Comparison of ENCODE assay signal across 8 mouse cellular contexts in genomic region chr13:6648669-6649233, GRCm38 (mm10). TPM values are rescaled to one million over a fixed set of nuclear protein-coding genes. Genes with fewer than 3 reads are reported as not detected.
DNase-seq lines count a peak whose midpoint lies in the region; ATAC-seq and TF ChIP-seq lines count a peak whose summit lies in the region.

Gene Pfkp (minus strand): TSS chr13:6648777.

- no peak for TF ChIP-seq CTCF in heart, postnatal 0 days (IDR thresholded peaks at IDR 0.05; ENCODE audit: low read depth)
- no peak for TF ChIP-seq CTCF in testis, adult 2 months (IDR thresholded peaks at IDR 0.05; ENCODE audit: control insufficient read depth, insufficient read depth, insufficient replicate concordance, low read depth, low read length)

- WGBS in forebrain, embryonic 12.5 days, result 2% methylated on average over 34 of the region's 34 CpGs
- WGBS in heart, postnatal 0 days, result under 1% methylated on average over 34 of the region's 34 CpGs
- WGBS in liver, embryonic 16.5 days (ENCODE audit: insufficient replicate concordance), result 3% methylated on average over 34 of the region's 34 CpGs
- WGBS in neural tube, embryonic 13.5 days, result 1% methylated on average over 34 of the region's 34 CpGs

- peak; percentile 65 for TF ChIP-seq POLR2A in testis, adult 2 months (IDR thresholded peaks at IDR 0.05; ENCODE audit: control insufficient read depth, low read depth, low read length)

- H3K36me3 ChIP-seq in forebrain, embryonic 12.5 days (replicated peaks), result no peaks in the 10 kb centered on the region
- no peaks in the 10 kb centered on the region for H3K36me3 ChIP-seq in heart, postnatal 0 days (replicated peaks; ENCODE audit: control insufficient read depth, insufficient read depth, low read length)
- no peaks in the 10 kb centered on the region for H3K36me3 ChIP-seq in liver, embryonic 16.5 days (ENCODE audit: control insufficient read depth, insufficient read depth)
- H3K36me3 ChIP-seq in neural tube, embryonic 13.5 days, result no peaks in the 10 kb centered on the region
- no peaks in the 10 kb centered on the region for H3K36me3 ChIP-seq in testis, adult 2 months (ENCODE audit: control insufficient read depth, insufficient read depth, low read length)

- peak within 1 kb of the TSS; percentile 59 for H3K9ac ChIP-seq in forebrain, embryonic 12.5 days
- peak within 1 kb of the TSS; percentile 74 for H3K9ac ChIP-seq in heart, postnatal 0 days (replicated peaks; ENCODE audit: low read depth, low read length)
- peak within 1 kb of the TSS; percentile 42 for H3K9ac ChIP-seq in liver, embryonic 16.5 days (ENCODE audit: low read depth, low read length)
- H3K9ac ChIP-seq in neural tube, embryonic 13.5 days, result peak within 1 kb of the TSS; percentile 73

- H3K9me3 ChIP-seq in forebrain, embryonic 12.5 days, result no peaks in the 10 kb centered on the region
- H3K9me3 ChIP-seq in heart, postnatal 0 days (replicated peaks; ENCODE audit: control insufficient read depth, low read length), result no peaks in the 10 kb centered on the region
- H3K9me3 ChIP-seq in liver, embryonic 16.5 days (replicated peaks; ENCODE audit: control insufficient read depth, low read length), result no peaks in the 10 kb centered on the region
- H3K9me3 ChIP-seq in neural tube, embryonic 13.5 days, result no peaks in the 10 kb centered on the region

- H3K4me1 ChIP-seq in forebrain, embryonic 12.5 days, result peaks cover 15% of the 10 kb centered on the region
- peaks cover 19% of the 10 kb centered on the region for H3K4me1 ChIP-seq in heart, postnatal 0 days (ENCODE audit: control insufficient read depth, insufficient read depth)
- H3K4me1 ChIP-seq in liver, embryonic 16.5 days (ENCODE audit: control insufficient read depth, low read depth, low read length), result peaks cover 22% of the 10 kb centered on the region
- H3K4me1 ChIP-seq in neural tube, embryonic 13.5 days (replicated peaks), result peaks cover 24% of the 10 kb centered on the region
- peaks cover 27% of the 10 kb centered on the region for H3K4me1 ChIP-seq in testis, adult 2 months (ENCODE audit: control insufficient read depth, insufficient read depth, low read length)

- peak; percentile 84 to 88 for DNase-seq in CD8-positive naive resting alpha-beta T cell, adult 2 months (ENCODE audit: low read depth in 2 of 2, low spot score in 2 of 2)
- peak; percentile 78 for DNase-seq in c-Kit-positive CD71-positive TER-119-negative erythroid progenitor cells, embryonic 14.5 days (ENCODE audit: low read depth)
- DNase-seq in heart, postnatal 0 days (ENCODE audit: low spot score), result peak; percentile 87
- DNase-seq in kidney, postnatal 4 days, result peak; percentile 90 to 93

- peak; percentile 97 for ATAC-seq in forebrain, embryonic 12.5 days (ENCODE audit: low FRiP score)
- peak; percentile 93 for ATAC-seq in heart, postnatal 0 days (ENCODE audit: insufficient read depth, low read depth)
- ATAC-seq in liver, embryonic 16.5 days (ENCODE audit: low read depth), result peak; percentile 94
- peak; percentile 96 for ATAC-seq in neural tube, embryonic 13.5 days (ENCODE audit: low read depth)

- H3K27ac ChIP-seq in forebrain, embryonic 12.5 days, result no peak within 1 kb of the TSS
- H3K27ac ChIP-seq in heart, postnatal 0 days (ENCODE audit: low read depth), result peak within 1 kb of the TSS; percentile 94
- H3K27ac ChIP-seq in liver, embryonic 16.5 days (ENCODE audit: low read length), result no peak within 1 kb of the TSS
- peak within 1 kb of the TSS; percentile 49 for H3K27ac ChIP-seq in neural tube, embryonic 13.5 days (replicated peaks)
- peak within 1 kb of the TSS; percentile 93 for H3K27ac ChIP-seq in testis, adult 2 months (ENCODE audit: control insufficient read depth, insufficient read depth, low read depth, low read length)

- peak within 1 kb of the TSS; percentile 100 for H3K4me2 ChIP-seq in forebrain, embryonic 12.5 days
- peak within 1 kb of the TSS; percentile 99 for H3K4me2 ChIP-seq in heart, postnatal 0 days (ENCODE audit: low read depth, low read length)
- H3K4me2 ChIP-seq in liver, embryonic 16.5 days (ENCODE audit: low read depth, low read length), result peak within 1 kb of the TSS; percentile 90
- peak within 1 kb of the TSS; percentile 88 for H3K4me2 ChIP-seq in neural tube, embryonic 13.5 days

- TF ChIP-seq EP300 in heart, postnatal 0 days (IDR thresholded peaks at IDR 0.05; ENCODE audit: low read depth), result no peak

- peaks cover 6% of the 10 kb centered on the region; the same call in 1 of the 2 replicates for H3K27me3 ChIP-seq in forebrain, embryonic 12.5 days
- no peaks in the 10 kb centered on the region for H3K27me3 ChIP-seq in heart, postnatal 0 days (ENCODE audit: control insufficient read depth, insufficient read depth, low read length)
- no peaks in the 10 kb centered on the region for H3K27me3 ChIP-seq in liver, embryonic 16.5 days (ENCODE audit: control insufficient read depth, insufficient read depth, low read depth, low read length)
- H3K27me3 ChIP-seq in neural tube, embryonic 13.5 days, result peaks cover 4% of the 10 kb centered on the region; the same call in 1 of the 2 replicates
- no peaks in the 10 kb centered on the region for H3K27me3 ChIP-seq in testis, adult 2 months (ENCODE audit: control insufficient read depth, insufficient read depth, low read length)

- peak within 1 kb of the TSS; percentile 57 for H3K4me3 ChIP-seq in forebrain, embryonic 12.5 days (replicated peaks)
- peak within 1 kb of the TSS; percentile 75 for H3K4me3 ChIP-seq in heart, postnatal 0 days (ENCODE audit: low read depth, low read length)
- peak within 1 kb of the TSS; percentile 63 for H3K4me3 ChIP-seq in liver, embryonic 16.5 days (ENCODE audit: low read depth, low read length)
- peak within 1 kb of the TSS; percentile 56 for H3K4me3 ChIP-seq in neural tube, embryonic 13.5 days
- peak within 1 kb of the TSS; percentile 91 for H3K4me3 ChIP-seq in testis, adult 2 months (ENCODE audit: control insufficient read depth, low read depth, low read length)

RNA-seq across cellular contexts. Expression of gene Pfkp, which starts in this region (rescaled TPM):
- 29.6 and 30.1 TPM in 2 replicates for polyA plus RNA-seq in forebrain, embryonic 12.5 days (2016; fragmentation: Nextera tagmentation; extraction: Ambion mirVana)
- total RNA-seq in heart, postnatal 0 days (2014; rRNA removed; ENCODE audit: low replicate concordance), result 149 and 162 TPM in 2 replicates
- polyA plus RNA-seq in heart, postnatal 0 days (2015; fragmentation: Nextera tagmentation; extraction: Ambion mirVana), result 77.3 and 82.9 TPM in 2 replicates
- polyA plus RNA-seq in liver, embryonic 16.5 days (2015; fragmentation: Nextera tagmentation; extraction: Ambion mirVana), result 5.5 and 5.6 TPM in 2 replicates
- 195 and 216 TPM in 2 replicates for polyA plus RNA-seq in neural tube, embryonic 13.5 days (2015; fragmentation: Nextera tagmentation; extraction: Ambion mirVana)
- 133 and 158 TPM in 2 replicates for polyA plus RNA-seq in testis, adult 2 months (2012; rRNA removed)

Comparison
In these comparisons a context has a peak if more than half of its experiments do, and no peak if none do; other contexts are left out.
1. H3K27ac ChIP-seq: peak in heart, postnatal 0 days (single experiment), neural tube, embryonic 13.5 days (single experiment) and testis, adult 2 months (single experiment); none in forebrain, embryonic 12.5 days (single experiment) and liver, embryonic 16.5 days (single experiment).
2. Peak in every context shown above with its lines, with median percentiles within 50 percentile points of each other: DNase-seq, ATAC-seq, H3K4me2 ChIP-seq, H3K4me3 ChIP-seq and H3K9ac ChIP-seq.